11 mouse cellular contexts compared by ENCODE assay signal in the genomic region with DNA sequence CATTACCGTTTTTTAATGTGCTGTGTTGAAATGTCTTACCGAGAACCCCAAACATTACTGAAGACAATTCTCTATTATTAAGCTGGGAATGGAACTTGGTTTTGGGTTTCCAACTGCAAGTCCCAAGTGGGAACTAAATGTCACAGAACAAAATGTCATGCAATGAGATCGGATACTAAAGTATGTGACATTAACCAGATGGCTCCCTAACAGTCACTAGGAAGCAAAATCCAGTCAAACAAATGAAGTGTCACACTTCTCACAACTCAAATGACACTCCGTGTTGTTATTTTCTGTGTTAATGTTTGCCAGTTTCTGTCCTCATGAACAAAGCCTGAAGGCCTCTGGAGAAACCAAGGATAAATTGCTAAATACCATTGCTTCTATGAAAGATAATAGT.
"Had no signal": no experiment of that assay in that cellular context is flagged by ENCODE, and none has a peak within 500 bp of the region (broad histone marks: within the 10 kb centered on the region; RNA-seq: fewer than 3 reads in every experiment).

No protein-coding gene starts in this region.

- H3K4me2 ChIP-seq: kidney, embryonic 15.5 days; limb, embryonic 12.5 days; liver, embryonic 13.5 days; midbrain, embryonic 13.5 days had no signal

- H3K4me3 ChIP-seq: kidney, embryonic 15.5 days; limb, embryonic 12.5 days; liver, embryonic 13.5 days; midbrain, embryonic 13.5 days had no signal

- H3K9ac ChIP-seq: kidney, embryonic 15.5 days; limb, embryonic 12.5 days; liver, embryonic 13.5 days; liver, postnatal 0 days; midbrain, embryonic 13.5 days had no signal

- DNase-seq: kidney, adult 2 months; kidney, postnatal 36 days; liver; liver, embryonic 13.5 days; liver, postnatal 0 days; right cerebral cortex, postnatal 25 days; thymus, postnatal 4 days had no signal

- H3K9me3 ChIP-seq: kidney, embryonic 15.5 days; limb, embryonic 12.5 days; liver, embryonic 13.5 days had no signal

- ATAC-seq: liver, postnatal 0 days; midbrain, embryonic 13.5 days had no signal

- H3K4me1 ChIP-seq: kidney, embryonic 15.5 days; limb, embryonic 12.5 days; liver, embryonic 13.5 days; midbrain, embryonic 13.5 days had no signal

- H3K27me3 ChIP-seq: kidney, embryonic 15.5 days; limb, embryonic 12.5 days; liver, embryonic 13.5 days; midbrain, embryonic 13.5 days had no signal

- H3K36me3 ChIP-seq: kidney, embryonic 15.5 days; limb, embryonic 12.5 days; liver, embryonic 13.5 days; midbrain, embryonic 13.5 days had no signal

- H3K27ac ChIP-seq: kidney, embryonic 15.5 days; liver, embryonic 13.5 days; midbrain, embryonic 13.5 days; stomach, postnatal 0 days had no signal
